Mouse (Mus musculus) liver, embryonic 11.5 days (tissue): ENCODE results near the gene Exoc6. TPM values are rescaled to one million over a fixed set of nuclear protein-coding genes. Genes with fewer than 3 reads are reported as not detected.
"Not testable (repeated sequence)": the region's sequence is repeated elsewhere in the genome, so short reads cannot be mapped to it uniquely, and the experiment has no call there.

Experiments used
- ATAC-seq: fragments of 200-750 bp; cut with Nextera tagmentation; replicated peaks from 2 replicates; pipeline ENCODE4 v1.8.0; 2017; ENCODE audit warnings: moderate number of reproducible peaks, mild to moderate bottlenecking, moderate TSS enrichment, moderate library complexity; ENCODE audit not compliant: low FRiP score
- DNase-seq: peaks from one replicate; pipeline ENCODE4 v3.0.0-alpha.2; 2017; ENCODE audit warnings: low spot score
- H3K27ac ChIP-seq: fragments of 300-500 bp; sonication (generic); 2 replicates; pipeline ENCODE4 v1.5.1; 2014; ENCODE audit warnings: mild to moderate bottlenecking, low read depth, low read length, control low read depth
- H3K27me3 ChIP-seq: fragments of 300-500 bp; sonication (generic); replicated peaks from 2 replicates; pipeline ENCODE4 v1.6.1; 2014; ENCODE audit warnings: low read length, mixed read lengths; ENCODE audit not compliant: control insufficient read depth, insufficient read depth
- H3K36me3 ChIP-seq: fragments of 300-500 bp; sonication (generic); 2 replicates; pipeline ENCODE4 v1.6.1; 2014; ENCODE audit warnings: mild to moderate bottlenecking, low read length, moderate library complexity, mixed read lengths; ENCODE audit not compliant: control insufficient read depth, insufficient read depth
- H3K4me1 ChIP-seq: fragments of 300-500 bp; sonication (generic); replicated peaks from 2 replicates; pipeline ENCODE4 v1.6.1; 2014; ENCODE audit warnings: low read length, mixed read lengths; ENCODE audit not compliant: control insufficient read depth, insufficient read depth
- H3K4me2 ChIP-seq: fragments of 300-500 bp; sonication (generic); 2 replicates; pipeline ENCODE4 v1.6.1; 2014; ENCODE audit warnings: mild to moderate bottlenecking, control low read depth, moderate library complexity
- H3K4me3 ChIP-seq: fragments of 300-500 bp; sonication (generic); 2 replicates; pipeline ENCODE4 v1.5.1; 2014; ENCODE audit warnings: low read depth, low read length, control low read depth
- H3K9ac ChIP-seq: fragments of 300-500 bp; sonication (generic); 2 replicates; pipeline ENCODE4 v1.6.1; 2014; ENCODE audit warnings: low read depth, low read length, control low read depth
- H3K9me3 ChIP-seq: fragments of 300-500 bp; sonication (generic); 2 replicates; pipeline ENCODE4 v1.6.1; 2016; ENCODE audit warnings: low read length, inconsistent platforms, mixed read lengths; ENCODE audit not compliant: control insufficient read depth
- WGBS: fragments of 180-500 bp; shearing (Covaris S2); extraction: QIAGEN DNeasy Blood & Tissue Kit; methylation state at CpG from one replicate; pipeline ENCODE4 v1.1.7; 2014; 5-methylcytosine and 5-hydroxymethylcytosine counted together
- polyA plus RNA-seq: library from polyadenylated mRNA; unstranded; fragments of >200 nt; fragmentation: Nextera tagmentation; extraction: Ambion mirVana; gene quantifications from 2 replicates; pipeline ENCODE4 v1.2.1, GENCODE M21; 2014

Gene Exoc6
- polyA plus RNA-seq, 1 experiment from 2014 or later = 53.3 TPM

DNA sequence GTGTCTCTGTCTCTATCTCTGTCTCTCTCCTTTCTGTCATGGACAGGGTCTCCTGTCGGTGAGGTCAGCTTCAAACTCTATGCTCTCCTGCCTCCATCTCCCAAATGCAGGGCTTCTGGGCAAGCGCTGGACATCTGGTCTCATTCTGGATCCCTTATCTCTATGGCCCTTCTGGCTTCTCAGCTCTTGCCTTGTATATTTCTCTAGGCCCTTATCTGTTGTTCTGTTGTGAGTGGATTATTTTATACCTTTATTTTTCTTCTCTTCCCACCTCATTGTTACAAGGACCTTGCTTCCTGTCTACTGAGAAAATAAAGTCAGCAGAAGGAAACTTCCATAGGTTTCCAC lies 28.8 kb upstream of the Exoc6 start:
- no peak overlapping the region for H3K4me3 ChIP-seq
- peak overlapping the region; percentile 25 for H3K4me2 ChIP-seq
- no peak overlapping the region for H3K9ac ChIP-seq
- H3K27ac ChIP-seq = no peak overlapping the region; the same call in 1 of the 2 replicates
- no peaks in the 10 kb centered on the region for H3K27me3 ChIP-seq
- no peaks in the 10 kb centered on the region for H3K36me3 ChIP-seq
- ATAC-seq (0 out of 2 replicates have a peak, but pooled peaks have one; percentile 37), DNase-seq (no peak)
- 35% methylated on average over 2 of the region's 2 CpGs for WGBS
- H3K9me3 ChIP-seq = no peaks in the 10 kb centered on the region
- peaks cover 36% of the 10 kb centered on the region for H3K4me1 ChIP-seq

DNA sequence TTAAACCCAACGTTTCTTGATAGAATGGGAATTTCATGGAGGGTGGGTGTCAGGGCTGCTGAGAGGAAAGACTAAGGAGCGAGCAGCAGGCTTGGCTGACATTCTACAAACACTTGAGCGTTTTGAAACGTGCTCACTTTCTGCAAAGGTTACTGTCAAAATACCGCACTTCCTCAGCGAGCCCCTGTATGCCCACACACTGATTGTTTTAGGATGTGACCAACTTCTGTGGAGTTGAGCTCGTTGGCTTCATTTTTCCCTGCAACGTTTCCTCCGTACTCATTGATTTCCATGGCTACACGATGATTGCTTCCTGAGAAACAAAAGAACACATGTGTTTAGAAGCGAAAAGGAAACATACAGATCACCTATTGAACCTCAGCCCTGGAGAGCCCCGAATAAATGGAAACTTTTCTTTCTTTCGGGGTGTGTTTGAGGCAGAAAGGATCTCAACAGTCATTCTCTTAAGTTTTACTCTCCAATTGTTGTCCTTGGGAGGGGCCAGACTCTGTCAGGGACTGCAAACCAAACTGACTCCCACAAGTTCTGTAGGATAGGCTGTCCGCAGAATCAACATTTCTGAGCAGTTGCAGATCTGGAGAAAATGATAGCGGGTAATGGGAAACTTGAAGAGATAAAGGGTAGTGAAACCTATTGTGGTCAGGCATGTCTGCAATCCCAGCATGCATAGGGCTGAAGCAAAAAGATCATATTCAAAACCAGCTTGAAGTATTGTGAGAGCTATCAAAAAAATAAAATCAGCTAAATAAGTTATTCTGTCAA lies 26.7 kb upstream of the Exoc6 start:
- no peaks in the 10 kb centered on the region for H3K9me3 ChIP-seq
- DNase-seq (no peak), ATAC-seq (peak; percentile 53)
- H3K36me3 ChIP-seq = no peaks in the 10 kb centered on the region
- H3K4me2 ChIP-seq = peak overlapping the region; percentile 52
- H3K27me3 ChIP-seq = no peaks in the 10 kb centered on the region
- 0 out of 2 replicates have a peak overlapping the region, but pooled peaks have one; percentile 12 for H3K4me3 ChIP-seq
- H3K4me1 ChIP-seq = peaks cover 33% of the 10 kb centered on the region
- WGBS = 41% methylated on average over 15 of the region's 15 CpGs
- H3K27ac ChIP-seq = peak overlapping the region; percentile 71
- H3K9ac ChIP-seq = no peak overlapping the region

DNA sequence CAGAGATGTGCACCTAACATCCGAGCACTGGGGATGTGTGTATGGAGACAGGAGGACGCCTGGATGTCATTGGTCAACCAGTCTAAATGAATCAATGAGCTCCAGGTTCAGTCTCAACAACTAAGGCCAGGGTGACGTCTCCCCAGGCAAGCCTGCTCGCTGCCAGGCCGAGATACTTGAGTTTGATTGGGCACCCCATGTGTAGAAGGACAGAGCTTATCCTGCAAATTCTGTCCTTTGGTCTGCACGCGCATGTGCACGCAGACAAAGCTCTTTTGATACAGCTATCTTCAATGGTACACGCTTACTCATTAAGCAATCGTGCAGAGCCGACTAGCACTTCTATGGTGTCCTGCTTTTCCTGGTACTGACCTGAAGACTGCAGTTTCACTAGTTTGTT lies 24.3 kb upstream of the Exoc6 start:
- 86% methylated on average over 11 of the region's 11 CpGs for WGBS
- ATAC-seq (no peak), DNase-seq (no peak)
- no peak overlapping the region for H3K27ac ChIP-seq
- no peaks in the 10 kb centered on the region for H3K9me3 ChIP-seq
- H3K9ac ChIP-seq = no peak overlapping the region
- no peaks in the 10 kb centered on the region for H3K36me3 ChIP-seq
- H3K27me3 ChIP-seq = no peaks in the 10 kb centered on the region
- H3K4me3 ChIP-seq = no peak overlapping the region
- H3K4me2 ChIP-seq = no peak overlapping the region
- H3K4me1 ChIP-seq = peaks cover 33% of the 10 kb centered on the region

DNA sequence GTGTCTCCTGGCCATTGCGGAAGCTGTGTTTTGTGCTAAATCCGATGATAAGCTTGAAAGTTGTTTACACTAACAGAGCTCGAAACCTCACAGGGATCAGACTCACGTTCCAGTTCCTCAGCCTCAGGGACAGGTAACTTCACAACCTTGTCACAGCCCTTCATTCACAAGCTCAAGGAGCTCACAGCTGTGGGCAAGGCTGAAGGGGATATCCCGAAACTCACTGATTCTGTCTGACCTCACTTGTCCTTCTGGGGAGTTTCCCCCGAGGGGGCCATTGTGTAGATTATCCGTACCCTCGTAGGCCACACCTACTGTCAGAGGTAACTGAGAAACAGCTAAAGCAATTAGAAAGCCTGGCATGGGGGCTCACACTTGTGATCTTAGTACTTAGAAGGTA lies 23.4 kb upstream of the Exoc6 start:
- Histone ChIP-seq H3K9ac (no peak overlapping the region), H3K9me3 (no peaks in the 10 kb centered on the region), H3K4me1 (peaks cover 27% of the 10 kb centered on the region), H3K4me2 (peak overlapping the region; percentile 16), H3K27ac (no peak overlapping the region), H3K27me3 (no peaks in the 10 kb centered on the region), H3K36me3 (no peaks in the 10 kb centered on the region), H3K4me3 (no peak overlapping the region)
- DNase-seq (no peak), ATAC-seq (no peak)
- 27% methylated on average over 8 of the region's 8 CpGs for WGBS

DNA sequence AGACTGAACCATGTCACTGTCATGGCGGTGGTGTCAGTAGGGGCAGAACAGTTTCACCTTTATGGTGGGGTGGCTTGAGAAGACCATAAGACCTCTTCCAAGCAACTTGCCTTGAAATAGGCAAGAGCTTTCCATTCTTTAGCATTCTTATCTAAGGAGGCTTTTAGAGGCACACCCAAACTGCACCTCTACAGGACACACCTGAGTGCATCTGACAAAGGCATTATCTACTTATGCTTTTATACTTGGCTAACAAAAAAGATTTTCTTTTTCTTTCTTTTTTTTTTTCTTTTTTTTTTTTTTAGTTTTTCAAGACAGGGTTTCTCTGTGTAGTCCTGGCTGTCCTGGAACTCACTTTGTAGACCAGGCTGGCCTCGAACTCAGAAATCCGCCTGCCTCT lies 22.5 kb upstream of the Exoc6 start:
- H3K4me3 ChIP-seq, DNase-seq, H3K9ac ChIP-seq, ATAC-seq, H3K27ac ChIP-seq, H3K36me3 ChIP-seq, H3K27me3 ChIP-seq, H3K9me3 ChIP-seq: not testable (repeated sequence)
- Histone ChIP-seq H3K4me1 (peaks cover 26% of the 10 kb centered on the region), H3K4me2 (peak overlapping the region; percentile 25; the same call in 1 of the 2 replicates)
- 89% methylated on average over 3 of the region's 3 CpGs for WGBS

DNA sequence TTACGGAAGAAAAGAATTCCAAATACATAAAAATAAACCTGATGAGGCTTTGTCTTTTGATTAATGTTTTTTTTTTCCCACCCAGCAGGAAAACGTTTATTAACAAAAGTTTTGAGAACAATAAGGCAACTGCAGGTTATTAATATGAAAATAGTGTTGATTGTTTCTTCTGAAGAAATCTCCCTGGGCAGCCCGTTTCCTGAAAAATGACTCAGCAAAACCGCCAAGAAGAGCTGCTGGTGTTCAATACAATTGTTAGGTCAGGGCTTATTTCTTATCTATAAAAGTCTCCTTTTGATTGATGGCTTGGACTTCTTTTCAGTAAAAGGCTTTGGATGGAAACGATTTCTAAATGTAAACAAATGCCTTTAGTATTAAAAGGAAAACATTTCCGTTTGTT lies 21.6 kb upstream of the Exoc6 start:
- Histone ChIP-seq H3K9ac (no peak overlapping the region), H3K4me2 (no peak overlapping the region; the same call in 1 of the 2 replicates), H3K27ac (no peak overlapping the region), H3K36me3 (no peaks in the 10 kb centered on the region), H3K27me3 (no peaks in the 10 kb centered on the region), H3K4me1 (peaks cover 19% of the 10 kb centered on the region), H3K9me3 (no peaks in the 10 kb centered on the region), H3K4me3 (no peak overlapping the region)
- ATAC-seq = no peak
- no peak for DNase-seq
- 29% methylated on average over 6 of the region's 6 CpGs for WGBS

DNA sequence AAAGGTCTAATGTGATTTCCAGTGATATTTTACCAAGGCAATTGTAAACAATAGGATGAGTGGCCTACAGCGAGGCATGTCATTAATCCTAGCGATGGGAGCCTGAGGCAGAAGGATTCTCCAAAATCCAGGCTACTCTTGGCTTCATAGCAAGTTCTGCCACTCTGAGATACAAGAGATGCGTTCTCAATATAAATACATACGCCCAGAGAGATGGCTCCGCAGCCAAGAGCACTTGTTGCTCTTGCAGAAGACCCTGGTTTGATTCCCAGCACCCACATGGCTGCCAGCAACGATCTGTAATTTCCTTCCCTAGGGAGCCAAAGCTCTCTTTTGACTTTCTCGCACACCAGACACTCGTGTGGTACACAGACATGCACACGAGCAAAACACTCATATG lies 20.9 kb upstream of the Exoc6 start:
- no peak overlapping the region for H3K4me2 ChIP-seq
- H3K9me3 ChIP-seq = no peaks in the 10 kb centered on the region
- H3K27ac ChIP-seq = no peak overlapping the region
- no peaks in the 10 kb centered on the region for H3K36me3 ChIP-seq
- ATAC-seq (no peak), DNase-seq (no peak)
- WGBS = 90% methylated on average over 9 of the region's 9 CpGs
- H3K9ac ChIP-seq = no peak overlapping the region
- H3K4me3 ChIP-seq = no peak overlapping the region
- peaks cover 16% of the 10 kb centered on the region for H3K4me1 ChIP-seq
- no peaks in the 10 kb centered on the region for H3K27me3 ChIP-seq

DNA sequence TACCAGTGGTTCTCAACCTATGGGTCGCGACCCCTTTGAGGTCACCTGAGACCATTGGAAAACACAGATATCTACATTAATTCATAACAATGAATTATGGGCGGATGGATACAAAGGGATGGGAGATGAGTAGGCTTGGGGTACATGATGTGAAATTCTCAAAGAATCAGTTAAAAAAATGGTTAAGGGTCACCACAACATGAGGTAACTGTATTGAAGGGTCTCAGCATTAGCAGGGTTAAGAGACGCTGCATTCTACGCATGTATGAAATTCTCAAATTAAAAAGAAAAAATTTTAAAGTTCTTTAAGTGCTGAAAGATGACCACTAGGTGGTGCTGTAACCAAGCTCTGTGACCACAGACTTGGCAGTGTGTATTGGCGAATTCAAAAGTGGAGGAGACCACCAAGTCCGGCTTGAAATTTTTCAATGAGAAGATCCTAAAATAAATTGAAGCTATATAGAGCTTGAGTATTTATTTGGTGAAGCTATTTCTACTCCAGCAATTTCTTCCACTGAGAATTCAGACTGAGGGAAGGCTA lies 20.2 kb upstream of the Exoc6 start:
- H3K4me2 ChIP-seq = no peak overlapping the region
- ATAC-seq (0 out of 2 replicates have a peak, but pooled peaks have one; percentile 24), DNase-seq (no peak)
- peaks cover 18% of the 10 kb centered on the region for H3K4me1 ChIP-seq
- no peaks in the 10 kb centered on the region for H3K36me3 ChIP-seq
- H3K9me3 ChIP-seq = no peaks in the 10 kb centered on the region
- no peaks in the 10 kb centered on the region for H3K27me3 ChIP-seq
- no peak overlapping the region for H3K27ac ChIP-seq
- H3K4me3 ChIP-seq = no peak overlapping the region
- no peak overlapping the region for H3K9ac ChIP-seq
- 31% methylated on average over 7 of the region's 7 CpGs for WGBS

DNA sequence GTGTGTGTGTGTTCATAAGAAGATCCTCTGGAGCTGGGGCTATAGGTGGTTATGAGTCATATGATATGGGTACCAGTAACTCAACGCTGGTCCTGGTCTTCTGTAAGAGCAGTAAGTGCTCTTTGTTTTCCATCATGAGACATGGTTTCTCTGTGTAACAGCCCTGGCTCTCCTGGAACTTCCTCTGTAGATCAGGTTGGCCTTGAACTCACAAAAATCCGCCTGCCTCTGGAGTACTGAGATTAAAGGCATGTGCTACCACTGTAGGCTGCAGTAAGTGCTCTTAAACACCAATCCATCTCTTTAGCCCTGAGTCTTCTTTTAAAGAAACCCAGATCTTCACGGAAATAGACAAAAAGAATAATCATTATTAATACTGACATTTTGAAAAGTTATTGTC lies 19.6 kb upstream of the Exoc6 start:
- Histone ChIP-seq H3K36me3 (no peaks in the 10 kb centered on the region), H3K4me2 (no peak overlapping the region), H3K9ac (no peak overlapping the region), H3K4me1 (peaks cover 19% of the 10 kb centered on the region), H3K27me3 (no peaks in the 10 kb centered on the region), H3K4me3 (no peak overlapping the region), H3K27ac (no peak overlapping the region), H3K9me3 (no peaks in the 10 kb centered on the region)
- 74% methylated on average over 3 of the region's 3 CpGs for WGBS
- DNase-seq (no peak), ATAC-seq (no peak)
